Mouse (Mus musculus): Measurements from ENCODE around the gene Kcnh6. TPM values are rescaled to one million over a fixed set of nuclear protein-coding genes. Genes with fewer than 3 reads are reported as not detected.

Kcnh6 gene
- total RNA-seq (2022), result 1 to 10 TPM; 1.9 to 2.6 (median 2.2) TPM

GRCm38 (mm10) chr11:106007821-106008220 is at the start of gene Kcnh6:
Kcnh6 (plus strand) TSS chr11:106008124.
- no peak for DNase-seq (ENCODE audit: low spot score in 2 of 2)

- no peak for DNase-seq (ENCODE audit: low spot score in 2 of 2)
These were observed 49.4 kb upstream of the Kcnh6 start for GRCm38 (mm10) chr11:105958566-105958965.

DNA sequence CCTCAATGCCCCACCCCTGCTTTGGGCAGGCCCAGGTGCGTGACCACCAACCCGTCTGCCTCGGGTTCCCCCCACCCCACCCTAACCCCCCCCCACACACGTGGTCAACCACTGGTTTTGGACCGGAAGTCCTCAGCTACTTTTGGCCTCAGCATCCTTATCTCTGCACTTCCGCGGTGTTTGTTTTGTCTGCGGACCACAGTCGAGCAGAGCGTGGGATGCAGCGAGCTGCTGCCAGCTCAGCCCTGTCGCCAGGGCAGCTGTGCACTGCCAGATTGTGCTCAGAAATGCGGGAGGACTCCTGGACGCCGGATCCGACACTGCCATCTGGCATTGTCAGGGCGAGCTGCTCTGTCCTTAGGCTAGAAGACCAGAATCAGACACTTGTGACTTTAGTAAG is 48.6 kb upstream of the Kcnh6 start:
- DNase-seq (ENCODE audit: low spot score in 2 of 2), result peak in 1 of 2 experiments; percentile 59

- DNase-seq (ENCODE audit: low spot score in 2 of 2), result no peak
These were observed 43.2 kb upstream of the Kcnh6 start for GRCm38 (mm10) chr11:105964691-105965090.

GRCm38 (mm10) chr11:105966288-105966687 is 41.6 kb upstream of the Kcnh6 start:
- DNase-seq (ENCODE audit: low spot score in 2 of 2), result no peak

GRCm38 (mm10) chr11:105967741-105968574 is 40.0 kb upstream of the Kcnh6 start, which contains the start of gene Ace:
Ace (plus strand) TSS chr11:105967945.
- no peak for DNase-seq (ENCODE audit: low spot score in 2 of 2)

- no peak for DNase-seq (ENCODE audit: low spot score in 2 of 2)
These were observed 39.0 kb upstream of the Kcnh6 start for GRCm38 (mm10) chr11:105968948-105969347.

GRCm38 (mm10) chr11:105969516-105969915 is 38.4 kb upstream of the Kcnh6 start:
- DNase-seq (ENCODE audit: low spot score in 2 of 2), result no peak

- DNase-seq (ENCODE audit: low spot score in 2 of 2), result no peak
These were observed 33.3 kb upstream of the Kcnh6 start for GRCm38 (mm10) chr11:105974593-105974992.

DNA sequence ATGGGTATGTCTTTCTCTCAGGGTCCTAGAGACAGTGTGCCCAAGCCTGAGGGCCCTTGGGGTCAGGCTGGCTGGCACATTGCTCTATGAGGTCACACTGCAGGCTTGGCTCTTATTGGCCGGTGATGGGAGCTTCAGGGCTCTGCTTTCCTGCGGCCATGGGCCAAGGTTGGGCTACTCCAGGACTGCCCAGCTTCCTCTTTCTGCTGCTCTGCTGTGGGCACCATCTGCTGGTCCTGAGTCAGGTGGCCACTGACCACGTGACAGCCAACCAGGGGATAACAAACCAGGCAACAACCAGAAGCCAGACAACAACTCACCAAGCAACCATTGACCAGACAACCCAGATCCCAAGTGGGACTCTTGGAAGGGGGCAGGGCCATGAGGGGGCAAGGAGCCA is 32.9 kb upstream of the Kcnh6 start:
- DNase-seq (ENCODE audit: low spot score in 2 of 2), result no peak

DNA sequence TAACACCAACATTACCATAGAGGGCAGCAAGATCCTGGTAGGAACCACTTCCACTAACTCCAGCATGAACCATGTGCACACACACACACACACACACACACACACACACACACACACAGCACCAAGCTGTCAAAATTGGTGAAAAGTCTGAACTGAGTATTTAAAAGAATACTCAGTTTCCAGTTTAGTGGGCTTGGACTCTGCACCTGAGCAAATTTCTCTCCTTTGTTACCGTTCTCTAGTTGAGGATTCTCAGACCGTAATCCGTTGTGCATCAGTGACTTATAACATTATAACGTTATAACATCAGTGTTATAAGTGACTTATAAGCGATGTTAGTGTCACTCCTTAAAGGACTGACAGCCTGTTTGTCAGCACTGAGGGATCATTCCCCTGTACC is 32.3 kb upstream of the Kcnh6 start:
- no peak for DNase-seq (ENCODE audit: low spot score in 2 of 2)

DNA sequence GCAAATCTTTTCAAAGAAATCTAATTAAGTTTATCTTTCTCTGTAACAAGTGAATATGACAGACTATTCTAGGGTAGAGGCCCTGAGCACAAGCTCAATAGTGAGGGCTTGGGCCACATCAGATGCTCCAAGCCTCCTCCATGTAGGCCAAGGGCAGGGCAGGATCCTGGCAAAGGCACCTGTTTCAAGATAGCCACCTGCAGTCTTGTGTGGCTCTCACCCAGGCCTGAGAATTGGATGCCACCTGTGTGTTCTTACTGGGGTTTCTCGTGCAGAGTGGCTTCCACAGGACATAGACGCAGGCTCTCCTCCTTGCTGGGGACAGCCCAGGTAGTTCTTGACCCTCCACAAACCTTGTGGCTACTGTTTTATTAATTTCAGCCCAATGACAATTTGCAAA is 29.7 kb upstream of the Kcnh6 start:
- no peak for DNase-seq (ENCODE audit: low spot score in 2 of 2)

- no peak for DNase-seq (ENCODE audit: low spot score in 2 of 2)
These were observed 29.3 kb upstream of the Kcnh6 start for GRCm38 (mm10) chr11:105978634-105979033.

DNA sequence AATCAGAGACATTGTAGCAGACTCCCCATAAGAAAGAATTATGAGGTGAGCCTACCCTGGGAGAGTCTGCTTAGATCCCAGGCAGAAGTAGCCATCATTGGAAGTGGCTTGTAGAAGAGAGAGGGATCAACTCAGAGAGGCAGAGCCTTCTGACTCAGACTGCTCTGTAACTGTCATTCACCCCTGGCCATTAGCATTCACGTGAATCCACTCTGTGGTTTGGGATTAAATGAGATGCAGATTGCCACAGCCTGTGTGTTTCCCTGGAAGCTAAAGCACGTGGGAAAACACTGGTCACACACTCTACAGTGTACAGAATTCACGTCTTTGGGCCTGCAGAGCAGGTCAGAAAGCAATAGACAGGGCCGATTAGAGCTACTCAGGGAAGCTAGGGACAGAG is 23.5 kb upstream of the Kcnh6 start:
- no peak for DNase-seq (ENCODE audit: low spot score in 2 of 2)

GRCm38 (mm10) chr11:105987446-105987845 is 20.5 kb upstream of the Kcnh6 start:
- DNase-seq (ENCODE audit: low spot score in 2 of 2), result no peak

DNA sequence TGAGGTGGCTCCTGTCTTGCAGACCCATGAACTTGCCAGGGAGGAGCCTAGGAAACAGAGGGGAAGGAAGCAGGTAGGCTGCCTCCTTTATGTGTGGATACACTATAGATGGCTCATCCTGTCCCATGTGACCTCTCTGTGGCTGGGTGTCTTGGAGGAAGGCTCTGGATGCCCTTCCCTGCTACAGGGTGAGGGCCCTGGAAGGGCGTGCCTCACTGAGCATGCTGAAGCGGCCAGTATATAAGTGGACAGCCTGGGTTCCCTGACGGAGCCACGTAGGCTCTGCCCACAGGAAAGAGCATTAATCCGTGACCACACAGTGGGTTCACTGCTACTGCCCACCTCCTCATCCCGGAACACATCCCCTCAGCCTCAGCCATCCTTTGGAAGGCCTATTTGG is 18.5 kb upstream of the Kcnh6 start:
- DNase-seq (ENCODE audit: low spot score in 2 of 2), result no peak

GRCm38 (mm10) chr11:105990231-105990630 is 17.7 kb upstream of the Kcnh6 start:
- no peak for DNase-seq (ENCODE audit: low spot score in 2 of 2)

DNA sequence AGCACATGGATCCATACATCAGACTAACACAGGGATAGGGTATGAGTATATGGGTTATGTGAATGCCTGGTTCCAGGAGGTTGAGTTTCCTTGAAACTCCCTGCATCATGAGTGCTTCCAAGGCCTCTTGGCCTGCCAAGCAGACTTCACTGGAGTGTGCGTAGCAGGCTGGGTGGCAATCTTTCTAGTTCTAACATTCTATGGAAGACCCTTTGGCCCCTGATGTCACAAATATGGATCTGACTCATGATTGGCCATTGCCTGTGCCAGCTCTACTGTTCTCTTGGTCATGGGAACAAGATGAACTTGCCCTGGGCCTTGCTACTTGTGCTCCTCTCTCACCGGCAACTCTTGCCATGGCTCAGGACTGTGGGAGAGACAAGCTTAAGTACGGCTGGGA is 13.5 kb upstream of the Kcnh6 start, which contains the start of gene Ace3:
TSS of gene Ace3 (plus strand) at position 301 of the 400 bp plus-strand sequence.
- no peak for DNase-seq (ENCODE audit: low spot score in 2 of 2)

DNA sequence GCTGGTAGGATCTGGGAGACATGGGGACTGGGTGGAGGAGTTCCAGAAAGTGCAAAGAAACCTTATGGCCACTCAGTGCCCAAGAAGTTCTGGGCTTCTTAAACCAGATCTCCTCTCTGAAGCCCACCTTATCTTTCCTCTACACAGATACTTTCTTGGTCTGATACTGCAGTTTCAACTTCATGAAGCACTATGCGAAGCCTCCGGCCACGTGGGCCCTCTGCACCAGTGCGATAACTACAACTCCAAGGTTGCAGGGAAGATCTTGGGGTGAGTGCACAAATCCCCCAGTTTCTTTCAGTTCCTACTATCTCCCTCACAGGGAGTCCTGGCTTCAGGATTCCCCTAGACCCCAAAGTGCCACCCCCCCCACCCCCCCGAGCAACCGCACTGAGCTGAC is 7.9 kb upstream of the Kcnh6 start:
- DNase-seq (ENCODE audit: low spot score in 2 of 2), result no peak

DNA sequence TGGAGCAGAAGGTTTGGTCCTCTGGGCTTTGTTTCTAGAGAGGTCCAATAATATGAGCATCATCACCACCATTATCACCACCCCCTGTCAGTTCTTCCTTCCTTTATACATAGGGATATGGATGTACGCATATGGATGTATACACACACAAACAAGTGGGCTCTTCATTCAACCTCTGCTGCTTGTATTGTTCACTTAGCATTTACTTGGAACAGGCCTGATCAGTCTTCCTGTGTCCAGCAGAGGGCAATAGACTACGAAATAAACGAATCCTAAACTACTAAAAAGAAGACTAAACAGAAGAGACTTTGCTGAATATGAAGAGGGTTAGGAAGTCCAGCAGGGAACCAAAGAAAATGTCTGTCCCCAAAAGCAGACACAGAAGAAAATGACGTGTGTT is 6.2 kb upstream of the Kcnh6 start:
- DNase-seq (ENCODE audit: low spot score in 2 of 2), result no peak

GRCm38 (mm10) chr11:106004576-106004975 is 3.3 kb upstream of the Kcnh6 start:
- no peak for DNase-seq (ENCODE audit: low spot score in 2 of 2)

GRCm38 (mm10) chr11:106005970-106006369 is 2.0 kb upstream of the Kcnh6 start:
- no peak for DNase-seq (ENCODE audit: low spot score in 2 of 2)

GRCm38 (mm10) chr11:106012711-106013110 is 4.8 kb downstream of the Kcnh6 start:
- no peak for DNase-seq (ENCODE audit: low spot score in 2 of 2)
